Mouse (Mus musculus) lung, postnatal 36 days (tissue): ENCODE data around the gene Mctp2.
A peak's percentile ranks its signal among the peaks of the same experiment; 100 is the strongest.

Experiments used
- DNase-seq: peaks from one replicate; pipeline ENCODE4 v3.0.0; 2022; ENCODE audit warnings: mixed read lengths

Gene Mctp2

GRCm38 (mm10) chr7:72306382-72306841 is at the start of gene Mctp2:
TSS of gene Mctp2 (minus strand) at chr7:72306608.
- peak; percentile 88 for DNase-seq

- no peak for DNase-seq
Measured at GRCm38 (mm10) chr7:72345901-72346300, 39.5 kb upstream of the Mctp2 start.

GRCm38 (mm10) chr7:72343751-72344150 is 37.3 kb upstream of the Mctp2 start:
- DNase-seq = no peak

- DNase-seq = peak; percentile 42
Measured at GRCm38 (mm10) chr7:72342822-72343221, 36.4 kb upstream of the Mctp2 start.

GRCm38 (mm10) chr7:72325961-72326360 is 19.6 kb upstream of the Mctp2 start:
- DNase-seq = no peak

GRCm38 (mm10) chr7:72320906-72321305 is 14.5 kb upstream of the Mctp2 start:
- DNase-seq = no peak

- no peak for DNase-seq
Measured at GRCm38 (mm10) chr7:72320441-72320840, 14.0 kb upstream of the Mctp2 start.

- no peak for DNase-seq
Measured at GRCm38 (mm10) chr7:72314395-72315060, 8.1 kb upstream of the Mctp2 start.

GRCm38 (mm10) chr7:72313908-72314307 is 7.5 kb upstream of the Mctp2 start:
- no peak for DNase-seq

- no peak for DNase-seq
Measured at GRCm38 (mm10) chr7:72311582-72311981, 5.2 kb upstream of the Mctp2 start.

- DNase-seq = no peak
Measured at GRCm38 (mm10) chr7:72308078-72308477, 1.7 kb upstream of the Mctp2 start.

GRCm38 (mm10) chr7:72306847-72307246 is 439 bp upstream of the Mctp2 start:
- no peak for DNase-seq

- peak; percentile 41 for DNase-seq
Measured at GRCm38 (mm10) chr7:72305971-72306370, 437 bp downstream of the Mctp2 start.

- no peak for DNase-seq
Measured at GRCm38 (mm10) chr7:72301667-72302066, 4.7 kb downstream of the Mctp2 start.

GRCm38 (mm10) chr7:72299726-72300125 is 6.7 kb downstream of the Mctp2 start:
- DNase-seq = peak; percentile 42

- no peak for DNase-seq
Measured at GRCm38 (mm10) chr7:72297013-72297412, 9.4 kb downstream of the Mctp2 start.

- no peak for DNase-seq
Measured at GRCm38 (mm10) chr7:72296171-72296570, 10.2 kb downstream of the Mctp2 start.

GRCm38 (mm10) chr7:72294886-72295285 is 11.5 kb downstream of the Mctp2 start:
- no peak for DNase-seq

GRCm38 (mm10) chr7:72293784-72294538 is 12.4 kb downstream of the Mctp2 start:
- DNase-seq = no peak

GRCm38 (mm10) chr7:72292232-72292913 is 14.0 kb downstream of the Mctp2 start:
- DNase-seq = no peak

- peak; percentile 42 for DNase-seq
Measured at GRCm38 (mm10) chr7:72280721-72281120, 25.7 kb downstream of the Mctp2 start.

GRCm38 (mm10) chr7:72278412-72278811 is 28.0 kb downstream of the Mctp2 start:
- DNase-seq = no peak

- no peak for DNase-seq
Measured at GRCm38 (mm10) chr7:72275513-72275912, 30.9 kb downstream of the Mctp2 start.

GRCm38 (mm10) chr7:72271546-72271945 is 34.9 kb downstream of the Mctp2 start:
- no peak for DNase-seq
